Mouse (Mus musculus) c-Kit-positive CD71-positive TER-119-negative erythroid progenitor cells, embryonic 14.5 days (primary cell): ENCODE measurements around the gene Trir.

ENCODE experiments used
- DNase-seq: peaks from one replicate; pipeline ENCODE4 v3.0.0-alpha.2; 2013; ENCODE audit warnings: low read depth

The Trir gene

DNA sequence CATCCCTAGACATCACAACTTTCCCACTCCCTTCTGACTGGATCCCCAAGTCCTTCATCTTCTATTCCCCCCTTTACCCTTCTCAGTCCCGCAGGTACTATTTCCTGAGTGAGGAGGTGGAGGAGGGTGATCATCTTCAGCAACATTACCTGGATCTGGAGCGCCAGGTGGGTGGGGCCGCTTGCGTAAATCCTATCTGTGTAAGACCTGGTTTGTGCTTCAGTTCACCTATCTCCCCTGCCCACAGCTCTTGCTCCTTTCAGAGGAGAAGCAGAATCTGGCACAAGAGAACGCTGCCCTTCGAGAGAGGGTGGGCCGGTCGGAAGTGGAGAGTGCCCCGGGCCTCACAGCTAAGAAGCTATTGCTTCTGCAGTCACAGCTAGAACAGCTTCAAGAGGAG, 32.2 kb upstream of the Trir start:
- DNase-seq = no peak

DNA sequence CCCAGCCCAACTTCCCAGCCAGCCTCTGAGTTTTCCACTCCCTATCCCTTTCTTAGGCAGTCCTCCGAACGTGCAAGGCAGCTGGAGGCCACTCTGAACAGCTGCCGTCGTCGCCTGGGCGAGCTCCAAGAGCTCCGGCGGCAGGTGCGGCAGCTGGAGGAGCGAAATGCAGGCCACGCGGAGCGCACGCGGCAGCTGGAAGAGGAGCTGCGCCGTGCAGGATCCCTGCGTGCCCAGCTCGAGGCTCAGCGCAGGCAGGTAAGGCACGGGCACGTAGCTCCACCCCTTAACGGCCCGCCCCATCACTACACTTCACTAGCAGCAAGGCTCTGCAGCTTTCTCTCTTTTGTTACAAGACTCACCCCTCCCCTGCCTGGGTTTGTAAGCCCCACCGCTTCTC, 30.9 kb upstream of the Trir start:
- DNase-seq = no peak

DNA sequence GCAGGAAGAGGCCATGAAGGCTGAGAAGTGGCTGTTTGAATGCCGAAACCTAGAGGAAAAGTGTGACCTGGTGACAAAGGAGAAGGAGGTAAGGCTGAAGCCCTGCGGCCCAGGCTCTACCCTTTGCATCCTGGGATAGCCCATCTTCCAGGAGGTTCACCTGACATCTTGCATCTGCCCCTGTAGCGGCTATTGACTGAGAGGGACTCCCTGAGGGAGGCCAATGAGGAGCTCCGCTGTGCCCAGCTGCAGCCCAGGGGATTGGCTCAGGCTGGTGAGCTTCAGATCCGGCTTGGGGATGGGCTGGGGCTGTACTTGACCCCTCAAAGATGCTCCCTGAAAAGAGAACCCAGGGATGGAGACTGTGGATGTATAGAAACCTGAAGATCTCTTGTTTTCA, 29.6 kb upstream of the Trir start:
- no peak for DNase-seq

DNA sequence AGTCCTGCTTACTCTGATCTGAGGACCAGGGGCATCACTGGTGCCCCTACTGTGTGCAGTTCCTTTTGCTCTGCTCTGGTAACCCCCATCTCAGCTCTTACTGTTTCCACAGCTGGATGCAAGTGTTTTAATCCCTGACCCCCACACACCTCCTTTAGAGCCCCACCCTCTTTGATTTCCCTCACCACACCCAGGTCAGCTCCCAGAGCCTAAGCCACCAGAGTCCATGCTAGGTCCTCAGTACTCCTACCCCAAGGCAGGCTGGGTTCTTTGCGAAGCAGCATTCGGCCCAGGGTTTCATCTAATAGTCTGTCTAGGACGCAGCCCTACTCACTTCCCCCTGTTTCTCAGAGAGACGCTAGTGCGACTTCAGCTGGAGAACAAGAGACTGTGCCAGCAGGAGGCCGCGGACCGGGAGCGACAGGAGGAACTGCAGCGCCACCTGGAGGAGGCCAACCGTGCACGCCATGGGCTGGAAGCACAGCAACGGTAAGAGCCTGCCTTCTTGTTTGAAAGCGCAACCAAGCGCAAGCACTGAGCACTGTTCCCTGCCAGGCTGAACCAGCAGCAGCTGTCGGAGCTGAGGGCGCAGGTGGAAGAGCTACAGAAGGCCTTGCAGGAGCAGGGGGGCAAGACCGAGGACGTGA, 28.9 kb upstream of the Trir start:
- DNase-seq = peak; percentile 85

GRCm38 (mm10) chr8:85007686-85008085, 18.9 kb upstream of the Trir start:
- no peak for DNase-seq

DNA sequence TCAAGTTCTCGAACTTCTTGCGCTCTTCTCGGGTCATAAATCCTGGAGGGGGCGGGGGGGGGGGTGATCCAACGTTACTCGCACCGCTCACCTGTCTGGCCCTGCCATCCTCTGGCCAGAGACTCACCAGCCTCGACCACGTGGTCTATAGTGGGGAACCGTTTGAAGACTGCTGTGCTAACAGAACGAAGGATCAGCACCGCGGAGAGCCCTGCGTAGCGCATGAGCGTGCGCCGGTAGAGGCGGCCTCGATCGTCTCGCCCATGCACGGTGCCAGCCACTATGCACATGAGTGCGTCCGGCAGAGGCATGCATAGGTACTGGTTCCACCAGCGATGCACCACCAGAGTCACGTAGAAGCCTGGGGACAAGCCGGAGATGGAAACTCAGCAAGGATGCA, 15.4 kb upstream of the Trir start:
- no peak for DNase-seq

DNA sequence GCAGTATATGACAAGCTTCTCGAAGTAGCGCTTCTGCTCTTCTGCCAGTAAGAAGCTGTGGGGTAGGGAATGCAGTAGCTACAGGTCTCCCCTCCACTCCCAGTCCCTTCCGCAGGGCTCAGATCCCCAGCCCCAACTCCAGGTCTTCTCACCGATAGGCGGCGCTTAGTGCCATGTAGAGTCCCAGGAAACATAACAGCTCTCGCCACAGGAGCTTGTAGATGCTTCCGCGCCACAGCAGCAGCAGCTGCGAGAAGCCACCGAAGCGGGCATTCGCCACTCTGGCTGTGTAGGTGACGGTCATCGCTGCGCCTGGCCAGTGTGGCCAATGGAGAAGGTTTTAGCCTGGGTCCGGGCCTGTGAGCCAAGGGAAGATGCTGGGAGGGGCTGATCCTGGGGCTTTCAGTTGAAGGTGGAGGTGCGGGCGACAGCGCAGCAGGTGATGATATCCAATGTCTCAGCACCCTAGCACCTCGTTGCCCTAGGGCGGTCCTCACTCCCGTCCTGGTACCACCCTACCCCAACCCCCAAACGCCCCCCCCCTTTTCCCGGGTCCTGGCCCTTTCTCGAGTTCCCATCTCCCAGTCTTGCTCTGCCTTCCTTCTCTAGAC, 13.3 kb upstream of the Trir start:
- peak; percentile 60 for DNase-seq

GRCm38 (mm10) chr8:85014431-85014830, 12.2 kb upstream of the Trir start, which contains the start of gene Best2:
Gene Best2, minus strand, starts transcription at chr8:85014531.
- DNase-seq = no peak

- DNase-seq = no peak
Measured at GRCm38 (mm10) chr8:85016724-85017123, 9.9 kb upstream of the Trir start.

- DNase-seq = no peak
Measured at GRCm38 (mm10) chr8:85017209-85017608, 9.4 kb upstream of the Trir start.

- no peak for DNase-seq
Measured at GRCm38 (mm10) chr8:85021514-85022055, 5.0 kb upstream of the Trir start.

DNA sequence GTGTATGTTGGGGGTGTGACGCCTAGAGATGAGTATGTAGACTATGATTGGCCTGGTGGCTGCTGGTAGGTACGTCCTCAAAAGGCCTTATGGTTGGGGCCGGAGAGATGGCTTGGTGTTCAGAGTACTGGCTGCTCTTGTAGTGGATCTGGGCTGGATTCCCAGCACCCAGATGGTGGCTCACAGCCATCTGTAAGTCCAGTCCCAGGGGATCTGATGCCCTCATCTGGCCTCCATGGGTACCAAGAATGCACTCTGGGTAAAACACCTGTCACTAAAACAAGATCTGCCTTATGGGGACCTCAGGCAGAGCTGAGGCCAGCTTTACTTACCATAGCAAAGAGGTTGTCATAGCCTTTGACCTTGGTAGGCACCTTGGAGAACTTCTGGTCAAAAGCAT, 2.8 kb upstream of the Trir start:
- no peak for DNase-seq

DNA sequence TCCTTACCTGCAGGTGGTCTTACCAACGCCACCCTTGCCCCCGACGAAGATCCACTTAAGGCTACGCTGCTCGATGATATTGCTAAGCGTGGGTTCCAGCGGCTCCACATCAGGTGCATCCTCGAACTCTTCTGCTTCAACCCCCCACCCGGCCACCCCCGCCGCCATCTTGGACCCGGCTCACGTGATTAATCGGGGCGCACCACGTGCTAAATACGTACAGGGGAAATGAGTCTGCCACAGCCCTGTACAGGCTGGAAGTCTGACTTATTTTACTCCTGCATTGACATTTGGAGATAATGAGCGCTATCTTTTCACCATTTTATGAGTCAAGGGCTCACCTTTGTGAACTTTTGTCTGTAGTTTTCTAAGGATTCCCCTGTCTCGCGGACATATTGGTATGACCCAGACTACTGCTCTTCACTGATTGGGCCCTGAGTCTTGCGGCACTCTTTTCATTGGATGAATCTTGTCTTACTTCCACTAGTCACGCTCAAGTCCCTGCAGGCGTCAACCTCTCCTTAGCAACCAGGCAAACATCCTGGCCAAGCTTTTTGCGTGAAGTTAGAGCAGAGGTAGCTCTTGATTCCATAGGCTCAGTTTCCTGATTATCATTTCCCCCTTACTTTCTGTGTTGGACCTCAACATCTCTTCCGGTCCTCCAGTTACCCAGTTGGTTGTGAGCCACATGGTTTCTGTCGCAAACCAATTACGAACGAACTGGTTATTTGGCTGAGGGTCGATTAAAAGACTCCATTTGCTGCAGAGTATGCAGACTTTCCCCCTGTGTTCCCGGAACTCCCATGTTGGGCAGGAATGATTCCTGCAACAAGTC, 1.3 kb upstream of the Trir start, which contains the start of gene Asna1:
Gene Asna1 (minus strand): TSS at position 184 of the 835 bp plus-strand sequence.
- peak; percentile 93 for DNase-seq

DNA sequence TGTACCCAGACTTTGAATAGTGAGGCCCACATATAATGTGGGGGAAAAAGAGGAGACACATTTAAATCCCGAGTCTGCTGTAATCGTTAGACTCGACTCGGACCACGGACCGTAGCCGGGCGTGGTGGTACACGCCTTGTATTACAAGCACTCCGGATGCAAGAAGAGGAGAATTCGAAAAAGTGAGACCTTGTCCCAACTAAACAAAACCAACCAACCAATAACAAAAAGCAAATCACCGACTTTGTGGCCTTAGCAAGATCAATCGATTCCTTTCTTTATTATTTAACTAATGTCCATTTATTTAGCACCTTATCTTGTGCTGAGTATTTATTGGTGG, 863 bp downstream of the Trir start:
- DNase-seq = peak; percentile 22

DNA sequence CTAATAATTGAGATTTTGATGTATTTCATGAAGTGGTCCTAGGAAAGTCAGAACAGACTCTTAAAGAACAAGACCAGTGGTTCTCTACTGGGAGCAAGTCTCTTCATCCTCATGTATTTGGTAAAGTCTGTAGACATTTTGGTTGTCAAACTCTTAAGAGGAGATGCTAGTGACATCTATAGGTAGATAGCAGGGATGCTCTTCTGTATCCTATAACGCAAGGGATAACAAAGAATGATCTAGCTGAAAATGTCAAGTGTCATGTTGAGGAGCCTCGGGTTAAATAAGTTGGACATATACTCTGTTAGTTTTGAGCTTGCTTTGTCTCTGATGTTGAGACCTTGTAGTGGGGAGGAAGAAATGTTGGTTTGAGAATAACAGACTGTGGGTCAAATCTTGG, 1.3 kb downstream of the Trir start:
- DNase-seq = peak; percentile 21

- DNase-seq = no peak
Measured at GRCm38 (mm10) chr8:85029271-85029670, 2.6 kb downstream of the Trir start.

DNA sequence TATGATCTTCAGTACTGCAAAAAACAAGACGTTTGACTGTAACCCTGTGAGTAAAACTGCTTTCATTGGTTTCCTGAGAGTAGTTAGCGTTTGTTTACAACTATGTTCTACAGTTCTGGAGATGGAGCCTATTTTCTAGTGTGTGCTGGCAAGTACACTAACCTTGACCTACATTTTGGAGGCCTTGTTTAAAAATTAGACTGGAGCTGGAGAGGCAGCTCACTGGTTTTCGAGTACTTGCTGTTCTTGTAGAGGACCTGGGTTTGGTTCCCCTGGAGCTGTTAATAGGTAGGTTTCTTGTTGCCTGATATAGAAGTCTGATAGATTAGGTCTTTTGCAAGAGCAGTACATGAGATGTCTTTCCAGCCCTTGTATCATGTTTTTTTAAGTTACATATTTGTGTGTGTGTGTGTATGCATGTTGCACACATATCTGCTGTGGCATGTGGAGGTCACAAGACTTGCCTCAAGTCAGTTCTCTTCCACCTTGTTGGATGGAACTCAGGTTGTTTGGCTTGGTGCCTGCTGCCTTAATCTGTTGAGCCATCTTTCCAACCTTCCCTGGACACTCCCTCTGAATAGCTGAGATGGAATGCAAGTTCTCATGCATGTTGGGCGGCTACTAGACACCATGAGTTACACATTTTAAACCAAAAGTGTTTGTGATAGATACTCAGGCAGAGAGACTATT, 6.1 kb downstream of the Trir start:
- no peak for DNase-seq

DNA sequence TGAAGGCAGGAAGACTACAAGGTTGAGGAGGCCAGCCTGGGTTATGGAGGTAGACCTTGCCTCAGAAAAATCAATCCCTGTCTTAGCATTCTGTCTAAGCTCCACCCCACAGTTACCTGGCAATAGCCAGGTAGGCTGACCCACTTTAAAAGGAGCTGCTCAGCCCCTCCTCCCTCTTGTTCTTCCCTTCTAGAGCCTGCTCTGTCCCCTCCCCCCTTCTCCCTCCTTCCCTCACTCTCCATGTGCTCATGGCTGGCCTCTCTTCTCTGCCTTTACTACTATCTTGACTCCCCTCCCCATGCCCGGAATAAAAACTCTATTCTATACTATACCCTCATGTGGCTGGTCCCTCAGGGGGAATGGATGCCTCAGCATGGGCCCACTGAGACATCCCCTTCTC, 7.2 kb downstream of the Trir start:
- no peak for DNase-seq

DNA sequence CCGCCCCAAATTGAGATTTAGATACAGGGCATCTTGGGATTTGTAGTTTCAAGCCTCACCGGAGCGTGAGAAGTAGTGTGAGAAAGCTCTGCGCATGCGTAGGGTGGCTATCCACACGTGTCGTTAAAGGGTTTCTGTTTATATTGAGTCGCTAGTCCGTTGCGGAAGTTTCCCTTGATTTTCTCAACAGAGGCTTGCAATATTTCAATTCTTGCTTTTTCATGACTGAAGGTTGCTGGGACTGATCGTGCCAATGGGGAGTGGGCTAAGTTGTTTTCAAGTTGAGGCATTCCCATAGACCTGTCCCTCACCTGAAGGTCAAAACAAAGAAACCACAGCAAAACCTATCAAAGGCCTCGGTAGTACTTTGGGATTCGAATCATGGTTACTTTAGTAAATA, 8.1 kb downstream of the Trir start:
- DNase-seq = peak; percentile 82

- peak; percentile 42 for DNase-seq
Measured at GRCm38 (mm10) chr8:85035165-85035727, 8.6 kb downstream of the Trir start.

- DNase-seq = no peak
Measured at GRCm38 (mm10) chr8:85035728-85036310, 9.2 kb downstream of the Trir start.

GRCm38 (mm10) chr8:85036381-85036717, 9.7 kb downstream of the Trir start:
- DNase-seq = no peak
